Mouse (Mus musculus): Measurements from ENCODE around the gene Rilpl1.

DNA sequence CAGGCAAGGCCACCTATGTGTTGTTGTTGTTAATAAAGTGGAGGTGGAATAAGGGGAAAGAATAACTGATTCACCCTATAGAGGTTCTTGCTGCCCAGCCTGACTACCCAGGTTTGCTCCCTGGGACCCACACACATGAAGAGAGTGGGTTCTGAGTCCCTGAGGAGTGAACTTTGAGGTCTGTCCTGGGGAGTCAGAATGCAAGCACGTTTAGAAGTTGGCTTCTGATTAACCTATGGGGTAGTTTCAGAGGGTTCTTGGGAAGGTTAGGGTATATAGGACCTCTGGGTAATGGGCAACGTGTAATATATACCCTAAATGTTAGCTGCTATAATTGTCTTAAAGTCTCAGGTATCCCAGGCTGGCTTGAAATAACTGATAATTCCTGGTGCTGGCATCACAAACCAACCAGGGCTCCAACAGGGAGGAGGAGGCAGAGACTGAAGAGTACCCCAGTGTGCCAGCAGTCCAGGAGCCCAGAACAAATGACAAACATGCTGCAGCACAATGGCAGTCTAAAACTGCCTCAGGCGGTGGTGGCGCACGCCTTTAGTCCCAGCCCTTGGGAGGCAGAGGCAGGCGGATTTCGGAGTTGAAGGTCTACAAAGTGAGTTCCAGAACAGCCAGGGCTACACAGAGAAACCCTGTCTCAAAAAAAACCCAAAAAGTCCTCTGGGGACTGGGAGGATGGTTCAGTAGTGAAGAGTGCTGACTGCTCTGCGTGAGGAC, 68.7 kb downstream of the Rilpl1 start:
- TF ChIP-seq POLR2A (IDR thresholded peaks at IDR 0.05; ENCODE audit: borderline replicate concordance, extremely low read depth, insufficient read depth, insufficient read length, poor library complexity, severe bottlenecking) (no peak), CTCF (IDR thresholded peaks at IDR 0.05; ENCODE audit: borderline replicate concordance, extremely low read depth, insufficient read depth, insufficient read length) (no peak)
